Mouse (Mus musculus): ENCODE measurements around the gene Zbtb5.

DNA sequence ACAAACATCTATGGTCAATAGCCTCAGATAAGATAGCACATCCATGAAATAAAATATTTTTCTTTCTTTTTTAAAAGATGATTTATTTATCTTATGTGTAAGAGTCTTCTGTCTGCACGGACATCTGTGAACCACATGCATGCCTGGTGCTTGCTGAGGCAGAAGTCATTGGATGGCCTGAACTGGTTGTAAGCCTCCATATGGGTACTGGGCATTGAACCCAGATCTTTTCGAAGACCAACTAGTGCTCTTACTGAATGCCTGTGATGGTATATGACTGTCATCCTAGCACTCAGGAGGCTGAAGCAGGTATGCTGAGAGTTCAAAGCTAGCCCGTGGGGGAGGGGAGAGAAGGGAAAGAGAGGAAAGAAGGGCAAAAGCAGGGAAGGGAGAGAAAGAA lies 14.1 kb downstream of the Zbtb5 start:
- no peak for TF ChIP-seq CTCF (IDR thresholded peaks at IDR 0.05; ENCODE audit: extremely low read depth, insufficient read depth, insufficient read length, insufficient replicate concordance)
- no peak for TF ChIP-seq POLR2A (IDR thresholded peaks at IDR 0.05; ENCODE audit: low read depth, low read length)
